Mouse (Mus musculus) spleen, postnatal 14 days (tissue): ENCODE results near the gene Dmrt2.

Source experiments
- DNase-seq, 2 experiments: peaks; one replicate each; pipeline ENCODE4 v3.0.0; 2021 to 2022; ENCODE audit warnings: low spot score in 2 of 2

Dmrt2 gene

GRCm38 (mm10) chr19:25675866-25676440, 3.7 kb downstream of the Dmrt2 start:
- no peak for DNase-seq

GRCm38 (mm10) chr19:25698850-25699249, 26.6 kb downstream of the Dmrt2 start:
- no peak for DNase-seq

DNA sequence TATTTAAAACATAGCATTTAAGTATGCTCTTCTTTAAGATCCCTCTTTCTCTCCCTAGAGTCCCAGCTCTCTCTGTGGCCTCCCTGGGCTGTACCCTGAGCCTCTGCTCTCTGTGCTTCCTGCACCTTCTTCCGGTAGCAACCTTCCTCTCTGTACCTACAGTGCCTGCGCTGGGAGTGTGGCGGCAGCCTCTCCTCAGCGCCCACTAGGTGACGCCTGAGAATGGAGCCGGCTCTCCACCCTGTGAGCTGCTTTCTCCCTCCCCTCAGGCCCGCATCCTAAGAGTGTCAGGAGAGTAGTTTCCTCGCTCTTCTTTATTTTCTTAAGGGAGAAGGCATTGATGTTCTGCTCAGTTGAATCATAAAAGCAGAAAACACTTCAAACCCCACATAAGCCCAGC, 41.2 kb downstream of the Dmrt2 start:
- no peak for DNase-seq

DNA sequence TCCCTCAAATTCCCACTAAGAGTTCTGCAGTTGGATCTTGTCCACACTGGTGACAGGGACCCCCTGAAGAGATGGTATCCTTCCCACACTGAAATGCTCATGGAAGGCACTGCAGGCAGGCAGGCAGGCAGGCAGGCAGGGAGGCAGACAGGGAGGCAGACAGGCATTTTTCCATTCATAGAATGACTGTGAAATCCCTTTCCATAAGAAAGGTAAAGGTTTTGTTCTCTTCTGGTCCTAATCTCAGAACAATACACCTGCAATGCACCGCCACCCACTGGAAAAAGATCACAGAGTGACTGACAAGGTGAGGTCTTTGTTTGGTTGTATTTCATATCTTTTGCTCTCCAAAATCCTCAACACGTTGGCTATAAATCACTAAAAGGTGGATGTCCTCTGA, 42.7 kb downstream of the Dmrt2 start:
- no peak for DNase-seq

DNA sequence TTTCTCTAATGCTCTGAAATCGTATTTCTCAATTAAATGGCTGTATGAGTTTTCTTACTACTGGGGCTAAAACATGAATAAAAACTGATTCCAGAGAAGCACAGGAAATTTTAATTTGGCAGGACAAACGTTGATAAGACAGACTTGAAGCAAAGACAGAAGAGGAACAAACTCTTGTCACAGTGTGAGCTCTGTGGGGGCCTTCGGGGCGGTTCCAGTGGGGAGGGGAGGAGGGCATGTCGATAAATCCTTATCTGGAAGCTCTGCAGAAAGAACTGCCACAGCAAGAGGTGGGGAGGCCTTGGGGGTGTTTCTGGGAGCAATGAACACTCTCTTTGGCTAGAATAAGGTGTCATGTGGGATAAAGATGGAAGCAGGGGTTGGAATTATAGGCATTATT, 50.4 kb downstream of the Dmrt2 start:
- DNase-seq: no peak
